Comparison of ENCODE assay signal across 17 mouse cellular contexts in the genomic region with DNA sequence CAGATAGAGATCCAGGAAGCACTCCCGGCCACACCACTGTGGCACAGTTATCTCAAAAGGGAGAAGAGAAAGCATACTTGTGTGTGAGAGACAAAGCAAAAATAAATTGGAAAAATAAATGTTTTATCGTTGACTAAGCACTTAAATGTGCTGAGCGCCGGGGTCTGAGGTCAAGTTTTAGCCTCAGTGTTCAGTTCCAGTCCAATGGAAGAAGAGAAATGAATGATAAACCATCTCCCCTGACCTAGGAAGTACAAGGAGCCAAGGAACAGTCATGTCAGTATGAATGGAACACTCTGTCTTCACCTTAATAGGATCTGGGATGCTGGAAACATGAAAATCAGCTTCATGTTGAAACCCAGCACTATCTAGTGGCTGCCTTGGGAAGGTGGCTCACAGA.
"Had no signal": no experiment of that assay in that cellular context is flagged by ENCODE, and none has a peak within 500 bp of the region (broad histone marks: within the 10 kb centered on the region; RNA-seq: fewer than 3 reads in every experiment).

No protein-coding gene starts in this region.

- H3K27me3 ChIP-seq: neural tube, embryonic 13.5 days; neural tube, embryonic 15.5 days; stomach, embryonic 15.5 days had no signal

- H3K4me1 ChIP-seq: midbrain, embryonic 12.5 days had no signal

- H3K4me2 ChIP-seq: lung, embryonic 14.5 days; midbrain, embryonic 12.5 days; neural tube, embryonic 13.5 days; neural tube, embryonic 15.5 days; stomach, embryonic 15.5 days had no signal

- ATAC-seq: midbrain, embryonic 16.5 days had no signal

- H3K4me3 ChIP-seq: midbrain, embryonic 10.5 days; midbrain, embryonic 12.5 days; myocyte; neural tube, embryonic 13.5 days; neural tube, embryonic 15.5 days; stomach, embryonic 15.5 days had no signal

- H3K9ac ChIP-seq: lung, embryonic 14.5 days; midbrain, embryonic 12.5 days; neural tube, embryonic 13.5 days; neural tube, embryonic 15.5 days; stomach, embryonic 15.5 days had no signal

- DNase-seq: lung, adult 18-20 months; lung, embryonic 14.5 days; lung, postnatal 10 days; lung, postnatal 4 days; midbrain, embryonic 14.5 days; right cerebral cortex, postnatal 14 days; thymus, adult 2 months; thymus, postnatal 25 days; thymus, postnatal 4 days had no signal

- H3K9me3 ChIP-seq: midbrain, embryonic 10.5 days; midbrain, embryonic 12.5 days; neural tube, embryonic 13.5 days; neural tube, embryonic 15.5 days; stomach, embryonic 15.5 days had no signal

- H3K36me3 ChIP-seq: midbrain, embryonic 10.5 days; midbrain, embryonic 12.5 days; neural tube, embryonic 13.5 days; neural tube, embryonic 15.5 days; stomach, embryonic 15.5 days had no signal

- H3K27ac ChIP-seq: midbrain, embryonic 10.5 days; midbrain, embryonic 12.5 days; neural tube, embryonic 13.5 days; neural tube, embryonic 15.5 days; stomach, embryonic 15.5 days; stomach, postnatal 0 days had no signal
